In the genomic region with DNA sequence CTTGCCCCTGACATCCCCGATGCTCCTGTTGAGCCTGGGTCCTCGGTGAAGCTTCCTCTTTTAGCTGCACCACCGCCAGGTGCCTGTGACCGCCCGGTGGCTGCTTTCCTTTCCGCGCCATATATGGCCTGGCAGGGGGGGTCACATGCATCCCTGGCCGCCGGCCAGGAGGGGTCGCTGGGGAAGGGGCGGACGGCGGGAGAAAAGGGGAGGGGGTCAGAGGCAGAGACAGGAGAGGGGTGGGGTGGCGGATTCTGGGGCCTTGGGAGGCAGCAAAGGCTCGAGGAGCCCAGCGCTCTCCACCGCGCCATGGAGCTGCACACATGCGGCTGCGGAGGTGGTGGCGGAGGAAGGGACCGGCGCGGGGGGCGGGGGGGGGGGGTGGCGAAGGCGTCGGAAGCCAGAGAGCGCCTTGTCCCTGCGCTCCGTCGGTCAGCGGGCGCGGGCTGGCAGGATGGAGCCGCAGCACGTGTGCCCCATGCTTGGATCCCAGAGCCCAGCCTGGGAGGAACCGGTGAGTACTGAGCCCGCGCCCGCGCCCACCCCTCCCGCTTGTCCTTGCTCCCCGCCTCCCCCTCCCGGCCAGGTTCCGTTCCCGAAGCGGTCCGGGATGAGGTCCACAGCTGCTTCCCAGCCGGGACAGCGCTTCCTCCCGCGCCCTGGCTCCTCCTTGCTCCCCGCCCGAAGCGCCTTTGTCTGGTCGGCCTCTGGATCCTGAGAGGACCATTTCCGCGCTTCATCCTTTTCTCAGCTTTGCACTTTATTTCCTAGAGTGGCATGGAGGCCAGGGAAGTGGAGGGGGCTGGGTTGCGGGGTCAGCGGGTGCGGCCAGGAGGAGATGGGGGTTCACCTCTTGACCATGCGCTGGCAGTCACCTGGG, we compare ENCODE assay signal across 9 mouse cellular contexts. TPM values are rescaled to one million over a fixed set of nuclear protein-coding genes. Genes with fewer than 3 reads are reported as not detected.
A peak's percentile ranks its signal among the peaks of the same experiment; 100 is the strongest.
DNase-seq lines count a peak whose midpoint lies in the region; ATAC-seq and TF ChIP-seq lines count a peak whose summit lies in the region.
"Not testable (repeated sequence)": the region's sequence is repeated elsewhere in the genome, so short reads cannot be mapped to it uniquely, and the experiment has no call there.
"Had no signal": no experiment of that assay in that cellular context is flagged by ENCODE, and none has a peak within 500 bp of the region (broad histone marks: within the 10 kb centered on the region; RNA-seq: fewer than 3 reads in every experiment).

A gene (plus strand): TSS at position 430 of the 880 bp plus-strand sequence.

- not testable (repeated sequence) for ATAC-seq in forebrain, embryonic 14.5 days; heart, embryonic 12.5 days (ENCODE audit: insufficient number of reproducible peaks, low FRiP score); hindbrain, embryonic 16.5 days; lung, embryonic 14.5 days (ENCODE audit: insufficient read depth); neural tube, embryonic 13.5 days (ENCODE audit: low read depth)

- DNase-seq in cerebellum, postnatal 25 days: peak; percentile 3
- peak; percentile 19 for DNase-seq in forebrain, embryonic 14.5 days (ENCODE audit: low spot score)
- peak; percentile 2 to 12 for DNase-seq in layer of hippocampus, postnatal 10 days (ENCODE audit: low spot score in 2 of 2)
- peak; percentile 11 for DNase-seq in lung, embryonic 14.5 days
- DNase-seq in yolk sac, embryonic 10.5 days (ENCODE audit: low spot score): peak; percentile 5

- TF ChIP-seq CTCF in lung, embryonic 14.5 days (IDR thresholded peaks at IDR 0.05; ENCODE audit: low read depth): not testable (repeated sequence)

- not testable (repeated sequence) for H3K27ac ChIP-seq in forebrain, embryonic 14.5 days (ENCODE audit: low read depth, low read length); heart, embryonic 12.5 days (ENCODE audit: poor library complexity, severe bottlenecking); hindbrain, embryonic 16.5 days (ENCODE audit: low read depth, low read length); lung, embryonic 14.5 days (ENCODE audit: low read depth); neural tube, embryonic 13.5 days (replicated peaks)

- peak within 1 kb of the TSS; percentile 60 for H3K9ac ChIP-seq in forebrain, embryonic 14.5 days (ENCODE audit: low read length)
- peak within 1 kb of the TSS; percentile 58 for H3K9ac ChIP-seq in heart, embryonic 12.5 days
- peak within 1 kb of the TSS; percentile 69 for H3K9ac ChIP-seq in hindbrain, embryonic 16.5 days (ENCODE audit: low read depth, low read length)
- H3K9ac ChIP-seq in lung, embryonic 14.5 days: not testable (repeated sequence)
- H3K9ac ChIP-seq in neural tube, embryonic 13.5 days: peak within 1 kb of the TSS; percentile 75

- peak within 1 kb of the TSS; percentile 51 for H3K4me2 ChIP-seq in forebrain, embryonic 14.5 days (ENCODE audit: low read length)
- peak within 1 kb of the TSS; percentile 77 for H3K4me2 ChIP-seq in heart, embryonic 12.5 days
- H3K4me2 ChIP-seq in hindbrain, embryonic 16.5 days (ENCODE audit: low read length): peak within 1 kb of the TSS; percentile 54
- H3K4me2 ChIP-seq in lung, embryonic 14.5 days: peak within 1 kb of the TSS; percentile 59
- peak within 1 kb of the TSS; percentile 60 for H3K4me2 ChIP-seq in neural tube, embryonic 13.5 days

- not testable (repeated sequence) for H3K4me1 ChIP-seq in forebrain, embryonic 14.5 days (ENCODE audit: control insufficient read depth, insufficient read depth, low read length); heart, embryonic 12.5 days (replicated peaks); hindbrain, embryonic 16.5 days (ENCODE audit: control insufficient read depth, insufficient read depth, low read depth, low read length); lung, embryonic 14.5 days (ENCODE audit: insufficient read depth); neural tube, embryonic 13.5 days (replicated peaks)

- H3K4me3 ChIP-seq in forebrain, embryonic 14.5 days (ENCODE audit: low read depth, low read length): peak within 1 kb of the TSS; percentile 34
- peak within 1 kb of the TSS; percentile 52 for H3K4me3 ChIP-seq in heart, embryonic 12.5 days
- peak within 1 kb of the TSS; percentile 47 for H3K4me3 ChIP-seq in hindbrain, embryonic 16.5 days (ENCODE audit: low read length)
- H3K4me3 ChIP-seq in lung, embryonic 14.5 days (ENCODE audit: low read depth, low read length): peak within 1 kb of the TSS; percentile 27
- H3K4me3 ChIP-seq in neural tube, embryonic 13.5 days: peak within 1 kb of the TSS; percentile 46

- WGBS in forebrain, embryonic 14.5 days: 5% methylated on average over 16 of the region's 63 CpGs
- WGBS in heart, embryonic 12.5 days: 3% methylated on average over 23 of the region's 63 CpGs
- WGBS in hindbrain, embryonic 16.5 days: 2% methylated on average over 19 of the region's 63 CpGs
- WGBS in lung, embryonic 14.5 days: 5% methylated on average over 15 of the region's 63 CpGs
- 8% methylated on average over 19 of the region's 63 CpGs for WGBS in neural tube, embryonic 13.5 days

- H3K36me3 ChIP-seq in forebrain, embryonic 14.5 days (ENCODE audit: control insufficient read depth, insufficient read depth, low read length); heart, embryonic 12.5 days; hindbrain, embryonic 16.5 days (ENCODE audit: control insufficient read depth, insufficient read depth, low read length); lung, embryonic 14.5 days (ENCODE audit: insufficient read depth); neural tube, embryonic 13.5 days: not testable (repeated sequence)

- not testable (repeated sequence) for H3K9me3 ChIP-seq in forebrain, embryonic 14.5 days (replicated peaks; ENCODE audit: control insufficient read depth, low read length); heart, embryonic 12.5 days (replicated peaks); hindbrain, embryonic 16.5 days (ENCODE audit: control insufficient read depth, low read length); lung, embryonic 14.5 days (ENCODE audit: low read depth, low read length); neural tube, embryonic 13.5 days

- H3K27me3 ChIP-seq in forebrain, embryonic 14.5 days (replicated peaks; ENCODE audit: control insufficient read depth, insufficient read depth, low read length); heart, embryonic 12.5 days (replicated peaks); hindbrain, embryonic 16.5 days (replicated peaks; ENCODE audit: control insufficient read depth, insufficient read depth, low read length); lung, embryonic 14.5 days (ENCODE audit: insufficient read depth, low read length); neural tube, embryonic 13.5 days: not testable (repeated sequence)

RNA-seq across cellular contexts. Expression of the gene that starts here (rescaled TPM):
- polyA plus RNA-seq in forebrain, embryonic 14.5 days (2014; fragmentation: Nextera tagmentation; extraction: Ambion mirVana): 8.2 and 9.9 TPM in 2 replicates
- polyA plus RNA-seq in heart, embryonic 12.5 days (2016; fragmentation: Nextera tagmentation; extraction: Ambion mirVana): 3.4 and 3.7 TPM in 2 replicates
- 12.8 and 13.1 TPM in 2 replicates for polyA plus RNA-seq in hindbrain, embryonic 16.5 days (2015; fragmentation: Nextera tagmentation; extraction: Ambion mirVana)
- total RNA-seq in layer of hippocampus, postnatal 10 days (2021): 1 to 10 TPM; 4.8 to 5.2 TPM
- 1.5 and 3.0 TPM in 2 replicates for polyA plus RNA-seq in lung, embryonic 14.5 days (2014; fragmentation: Nextera tagmentation; extraction: Ambion mirVana)
- polyA plus RNA-seq in neural tube, embryonic 13.5 days (2015; fragmentation: Nextera tagmentation; extraction: Ambion mirVana): 6.8 and 6.9 TPM in 2 replicates
- total RNA-seq: adrenal gland, adult 2 months had no signal
- polyA plus RNA-seq: adrenal gland, adult 2 months had no signal
